In genomic region chr15:4026231-4026773, GRCm38 (mm10) we compare ENCODE assay signal across 7 mouse cellular contexts. TPM values are rescaled to one million over a fixed set of nuclear protein-coding genes. Genes with fewer than 3 reads are reported as not detected.
A peak's percentile ranks its signal among the peaks of the same experiment; 100 is the strongest.
DNase-seq lines count a peak whose midpoint lies in the region; ATAC-seq and TF ChIP-seq lines count a peak whose summit lies in the region.

Oxct1 (plus strand) TSS chr15:4026383.

- peak; percentile 62 for TF ChIP-seq POLR2A in small intestine, adult 2 months (IDR thresholded peaks at IDR 0.05; ENCODE audit: low read depth, low read length)

- H3K4me3 ChIP-seq in intestine, embryonic 15.5 days (replicated peaks) = peak within 1 kb of the TSS; percentile 87
- peak within 1 kb of the TSS; percentile 81 for H3K4me3 ChIP-seq in midbrain, embryonic 10.5 days
- peak within 1 kb of the TSS; percentile 80 for H3K4me3 ChIP-seq in small intestine, adult 2 months (ENCODE audit: low read depth, low read length)

- intact Hi-C loops in gastrocnemius, postnatal 36 days (cut with DNase I) = no loop called here
- intact Hi-C loops in left cerebral cortex, postnatal 25 days (cut with DNase I) = loop anchor here (5.0 kb wide), 2 partner anchors 49 to 69 kb away; partner anchors contain the start of gene Fbxo4

- peak within 1 kb of the TSS; percentile 86 for H3K9ac ChIP-seq in intestine, embryonic 15.5 days

- H3K4me1 ChIP-seq in intestine, embryonic 15.5 days (replicated peaks) = peaks cover 9% of the 10 kb centered on the region; the same call in 1 of the 2 replicates
- H3K4me1 ChIP-seq in midbrain, embryonic 10.5 days = peaks cover 22% of the 10 kb centered on the region
- peaks cover 7% of the 10 kb centered on the region; the same call in 1 of the 2 replicates for H3K4me1 ChIP-seq in small intestine, adult 2 months (ENCODE audit: control insufficient read depth, insufficient read depth, insufficient read length, low read length)

- no peaks in the 10 kb centered on the region for H3K9me3 ChIP-seq in intestine, embryonic 15.5 days
- H3K9me3 ChIP-seq in midbrain, embryonic 10.5 days (replicated peaks) = no peaks in the 10 kb centered on the region

- H3K27ac ChIP-seq in intestine, embryonic 15.5 days = peak within 1 kb of the TSS; percentile 98
- peak within 1 kb of the TSS; percentile 91 for H3K27ac ChIP-seq in midbrain, embryonic 10.5 days (replicated peaks)
- peak within 1 kb of the TSS; percentile 84 for H3K27ac ChIP-seq in small intestine, adult 2 months (ENCODE audit: insufficient read depth, low read depth, low read length)

- ATAC-seq in intestine, embryonic 15.5 days = peak; percentile 96

- H3K4me2 ChIP-seq in intestine, embryonic 15.5 days (replicated peaks) = peak within 1 kb of the TSS; percentile 85

- no peaks in the 10 kb centered on the region for H3K36me3 ChIP-seq in intestine, embryonic 15.5 days
- no peaks in the 10 kb centered on the region for H3K36me3 ChIP-seq in midbrain, embryonic 10.5 days
- H3K36me3 ChIP-seq in small intestine, adult 2 months (ENCODE audit: control insufficient read depth, insufficient read depth, low read length) = no peaks in the 10 kb centered on the region

- peak; percentile 89 for DNase-seq in adrenal gland, adult 8-10 months
- DNase-seq in embryo, embryonic 11.5 days (ENCODE audit: low read depth, low spot score) = peak; percentile 77
- DNase-seq in gastrocnemius, postnatal 36 days = peak; percentile 81 to 82
- peak; percentile 93 to 98 for DNase-seq in left cerebral cortex, postnatal 25 days (ENCODE audit: low spot score in 2 of 2)
- DNase-seq in midbrain, embryonic 10.5 days (ENCODE audit: low spot score) = peak; percentile 88

- under 1% methylated on average over 45 of the region's 45 CpGs for WGBS in intestine, embryonic 15.5 days
- WGBS in midbrain, embryonic 10.5 days = under 1% methylated on average over 45 of the region's 45 CpGs
- under 1% methylated on average over 45 of the region's 45 CpGs for WGBS in small intestine, adult 2 months

- peak; percentile 62 for TF ChIP-seq CTCF in small intestine, adult 2 months (IDR thresholded peaks at IDR 0.05; ENCODE audit: extremely low read depth, insufficient read length, insufficient replicate concordance, low read depth, low read length)

- H3K27me3 ChIP-seq in intestine, embryonic 15.5 days (replicated peaks) = no peaks in the 10 kb centered on the region
- H3K27me3 ChIP-seq in midbrain, embryonic 10.5 days (ENCODE audit: low read depth, poor library complexity, severe bottlenecking) = peaks cover 22% of the 10 kb centered on the region
- no peaks in the 10 kb centered on the region for H3K27me3 ChIP-seq in small intestine, adult 2 months (ENCODE audit: control insufficient read depth, insufficient read depth, low read length)

RNA-seq across cellular contexts. Expression of gene Oxct1, which starts in this region (rescaled TPM):
- total RNA-seq in adrenal gland, adult 8-10 months (2022) = 100 to 1,000 TPM; 108 to 155 (median 147) TPM
- 100 to 1,000 TPM; 333 to 385 TPM for total RNA-seq in gastrocnemius, postnatal 36 days (2021)
- 175 and 233 TPM in 2 replicates for polyA plus RNA-seq in intestine, embryonic 15.5 days (2015; fragmentation: Nextera tagmentation; extraction: Ambion mirVana)
- 100 to 1,000 TPM; 369 to 401 TPM for total RNA-seq in left cerebral cortex, postnatal 25 days (2021)
- 118 and 140 TPM in 2 replicates for polyA plus RNA-seq in midbrain, embryonic 10.5 days (2016; fragmentation: Nextera tagmentation; extraction: Ambion mirVana)
- 20.7 and 29.4 TPM in 2 replicates for polyA plus RNA-seq in small intestine, adult 2 months (2012; rRNA removed)

Comparison
In these comparisons a context has a peak if more than half of its experiments do, and no peak if none do; other contexts are left out.
1. Peak in every context shown above with its lines: DNase-seq, ATAC-seq, H3K4me3 ChIP-seq and H3K27ac ChIP-seq.